Mouse (Mus musculus) heart, postnatal 4 days (tissue): ENCODE measurements around the gene Asf1b. TPM values are rescaled to one million over a fixed set of nuclear protein-coding genes. Genes with fewer than 3 reads are reported as not detected.
A peak's percentile ranks its signal among the peaks of the same experiment; 100 is the strongest.
"Not testable (repeated sequence)": the region's sequence is repeated elsewhere in the genome, so short reads cannot be mapped to it uniquely, and the experiment has no call there.

Experiments used
- DNase-seq: peaks from one replicate; pipeline ENCODE4 v3.0.0; 2021
- total RNA-seq, 2 experiments: library from RNA; stranded (reverse); gene quantifications; 2 replicates each; pipeline ENCODE4 v1.2.3; 2021

Asf1b gene
- total RNA-seq, 2 experiments from 2014 or later = 25.8 to 26.1 TPM

DNA sequence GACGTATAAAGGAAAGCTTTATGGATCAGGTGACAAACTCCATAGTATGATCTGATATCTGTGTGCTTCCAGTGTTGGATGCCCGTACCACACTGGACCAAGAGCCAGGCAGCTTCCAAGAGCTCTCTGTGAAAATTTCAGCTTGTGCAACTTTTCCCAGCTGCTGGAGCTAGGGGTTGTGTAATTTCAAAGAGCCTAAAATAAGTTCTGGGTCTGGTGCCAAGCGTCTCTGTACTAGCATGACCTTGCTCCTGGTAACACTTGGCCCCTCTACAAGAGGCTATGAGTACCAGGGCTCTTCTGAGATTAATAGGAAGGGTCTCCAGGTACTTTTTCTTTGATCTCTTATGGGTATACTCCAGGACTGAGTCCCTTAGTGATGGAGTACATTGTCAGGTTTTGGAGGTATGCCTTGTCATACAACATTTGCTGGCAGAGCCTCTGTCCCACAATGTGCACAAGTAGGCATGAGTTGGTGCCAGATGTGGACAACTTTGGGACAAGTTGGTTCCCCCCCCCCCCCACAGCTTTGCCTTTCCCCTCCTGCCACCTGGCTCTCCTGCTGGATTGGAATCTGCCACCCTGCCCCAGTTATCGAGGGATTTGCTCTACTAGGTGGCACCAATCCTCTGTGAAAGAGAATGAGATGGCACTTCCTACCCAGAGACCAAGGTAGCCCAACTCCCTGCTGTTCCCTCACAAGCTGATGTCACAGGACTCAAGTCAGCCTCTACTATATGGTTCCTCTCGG lies 8.9 kb downstream of the Asf1b start:
- DNase-seq = peak; percentile 69

DNA sequence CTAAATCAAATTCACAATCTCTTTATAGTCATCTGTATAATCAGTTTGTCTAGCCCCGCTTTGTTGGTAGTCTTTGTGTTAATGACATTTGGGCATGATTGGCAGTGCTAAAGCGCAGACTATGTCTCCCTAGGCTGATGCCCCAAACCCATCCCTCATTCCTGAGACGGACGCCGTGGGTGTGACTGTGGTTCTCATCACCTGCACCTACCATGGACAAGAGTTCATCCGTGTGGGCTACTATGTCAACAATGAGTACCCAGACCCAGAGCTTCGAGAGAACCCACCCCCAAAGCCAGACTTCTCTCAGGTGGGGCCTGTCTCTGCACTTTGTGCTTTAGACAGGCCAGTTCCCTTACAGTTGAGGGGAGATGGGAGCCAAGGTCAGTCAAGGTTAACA lies 12.4 kb downstream of the Asf1b start:
- DNase-seq = no peak

- DNase-seq = no peak
Observed at GRCm38 (mm10) chr8:83971121-83971520, 15.8 kb downstream of the Asf1b start.

DNA sequence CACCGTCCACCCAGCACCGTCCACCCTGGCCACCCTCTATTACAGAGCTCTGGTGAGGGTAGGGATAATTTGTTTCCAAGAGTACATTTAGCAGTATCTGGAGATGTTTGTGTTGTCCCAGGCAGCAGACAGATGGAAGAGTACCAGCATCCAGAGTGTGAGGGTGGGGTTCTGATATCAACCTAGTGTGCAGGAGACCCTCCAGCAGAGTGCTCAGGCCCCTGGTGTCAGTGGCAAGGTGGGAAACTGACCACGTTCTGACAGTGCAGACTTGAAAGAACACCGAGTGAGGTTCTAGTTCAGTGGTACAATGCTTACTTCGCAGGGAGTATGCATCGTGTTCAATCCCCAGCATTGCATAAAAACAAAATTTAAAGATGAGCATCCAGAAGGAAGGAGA lies 16.4 kb downstream of the Asf1b start:
- DNase-seq = no peak

DNA sequence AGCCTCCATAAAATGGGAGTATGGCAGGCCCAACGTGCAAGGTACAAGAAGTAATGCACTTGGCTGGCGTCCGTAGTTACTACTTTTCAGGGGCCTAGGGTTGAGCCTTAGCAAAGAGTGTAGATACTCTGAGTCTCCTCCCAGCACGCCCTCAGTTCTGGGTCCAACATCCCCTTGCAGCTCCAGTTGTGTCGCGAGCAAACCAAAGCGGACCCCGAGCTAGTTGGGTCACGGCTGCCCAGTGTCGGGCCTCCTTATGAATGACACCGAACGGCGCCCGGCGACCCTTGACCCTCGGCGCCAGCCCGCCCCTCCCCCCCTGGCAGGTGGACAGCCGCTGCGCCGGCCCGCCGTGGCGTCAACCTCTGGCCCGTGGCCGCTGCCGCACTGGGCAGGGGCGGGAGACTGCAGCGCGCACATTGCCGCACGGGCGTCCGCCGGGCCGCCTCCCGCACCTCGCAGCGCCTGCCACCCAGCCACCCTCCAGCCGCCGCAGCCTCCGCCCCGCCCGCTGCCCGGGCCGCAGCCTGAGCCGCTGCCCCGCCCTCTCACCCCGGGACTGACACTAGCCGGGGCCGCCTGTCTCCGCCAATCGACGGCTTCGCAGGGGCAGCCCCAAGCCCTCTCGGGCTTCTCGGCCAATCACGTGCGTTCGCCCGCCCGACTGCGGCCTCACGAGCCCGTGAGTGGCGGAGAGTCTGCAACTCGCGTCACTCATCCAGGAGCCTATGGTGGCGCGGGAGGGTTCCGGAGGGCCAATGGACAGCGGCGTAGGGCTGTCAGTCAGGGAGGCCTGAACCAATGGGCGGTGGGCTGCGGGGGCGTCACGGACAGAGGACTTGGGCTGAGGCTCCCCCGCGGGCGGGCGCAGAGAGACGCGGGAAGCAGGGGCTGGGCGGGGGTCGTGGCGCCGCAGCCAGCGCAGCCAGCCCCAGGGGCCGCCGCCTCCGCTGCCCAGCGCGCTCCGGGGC lies 17.1 kb downstream of the Asf1b start, which contains the start of gene Prkaca:
Gene Prkaca (plus strand): TSS at position 844 of the 971 bp plus-strand sequence.
- peak; percentile 98 for DNase-seq

- peak; percentile 44 for DNase-seq
Observed at GRCm38 (mm10) chr8:83973161-83974031, 18.1 kb downstream of the Asf1b start.

- DNase-seq = no peak
Observed at GRCm38 (mm10) chr8:83974521-83974920, 19.2 kb downstream of the Asf1b start.

- DNase-seq = no peak
Observed at GRCm38 (mm10) chr8:83976101-83976630, 20.9 kb downstream of the Asf1b start.

DNA sequence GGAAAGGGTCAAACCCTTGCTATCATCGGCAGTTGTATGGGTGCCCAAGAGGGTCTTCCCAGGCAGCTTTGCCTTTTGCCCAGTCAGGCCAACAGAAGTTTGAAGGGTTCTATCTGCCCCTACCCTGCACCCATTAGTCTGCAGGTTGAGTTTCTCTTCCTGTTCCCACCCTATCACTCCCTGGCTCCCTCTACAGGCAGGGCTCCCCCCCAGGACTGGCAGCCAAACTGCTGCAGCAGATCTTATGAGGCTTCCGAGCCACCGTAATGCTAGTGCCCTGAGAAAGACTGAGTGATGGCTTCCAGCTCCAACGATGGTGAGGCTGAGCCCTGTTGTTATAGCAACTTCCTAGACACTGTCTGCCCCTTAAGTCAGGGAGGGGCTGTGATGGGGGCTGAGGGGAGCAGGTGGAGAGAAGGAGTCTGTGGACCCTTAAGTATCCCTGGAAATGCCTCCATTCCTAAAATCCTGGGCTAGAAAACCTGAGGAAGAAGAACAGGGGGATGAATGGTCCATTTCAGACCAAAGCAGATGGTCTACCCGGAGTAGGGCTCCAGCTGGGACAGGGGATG lies 21.6 kb downstream of the Asf1b start:
- DNase-seq = peak; percentile 39

DNA sequence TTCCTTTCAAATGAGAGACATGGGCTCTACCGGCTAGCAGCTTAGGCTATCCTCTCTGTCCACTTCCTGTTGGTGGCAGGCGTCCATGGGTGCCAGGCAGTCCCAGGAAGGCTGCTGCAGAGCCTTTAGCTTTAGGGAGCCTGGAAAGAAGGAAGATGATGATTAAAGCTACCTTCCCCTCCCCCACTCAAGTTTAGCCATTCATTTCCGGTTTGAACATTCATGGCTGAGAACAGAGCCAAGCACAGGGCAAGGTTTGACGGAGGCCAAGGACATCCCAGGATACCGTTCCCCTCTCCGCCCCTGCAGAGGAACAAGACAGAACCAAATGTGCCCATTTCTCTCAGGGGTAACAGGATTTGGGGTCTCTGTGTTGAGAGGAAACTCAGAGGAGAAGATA lies 22.3 kb downstream of the Asf1b start:
- DNase-seq = no peak

DNA sequence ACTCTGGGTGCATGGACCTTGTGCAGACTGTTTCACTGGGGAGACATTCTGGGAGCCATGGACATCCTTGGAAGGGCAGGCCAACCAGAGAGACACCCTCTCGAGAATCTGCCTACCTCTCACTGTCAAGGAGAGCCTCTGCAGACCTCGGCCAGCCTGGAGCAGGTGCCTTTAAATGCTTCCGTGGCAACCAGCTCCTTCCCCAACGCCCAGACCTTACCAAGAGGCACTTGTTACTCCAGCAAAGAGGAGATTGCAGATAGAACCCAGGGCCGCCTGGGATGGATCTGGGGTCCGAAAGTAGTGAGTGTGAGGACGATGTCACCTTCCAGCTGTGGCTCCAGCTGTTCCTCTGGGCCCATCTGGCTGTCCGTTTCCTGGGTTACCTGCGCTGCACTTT lies 22.9 kb downstream of the Asf1b start:
- no peak for DNase-seq

GRCm38 (mm10) chr8:83980250-83980649 lies 24.9 kb downstream of the Asf1b start:
- peak; percentile 84 for DNase-seq

DNA sequence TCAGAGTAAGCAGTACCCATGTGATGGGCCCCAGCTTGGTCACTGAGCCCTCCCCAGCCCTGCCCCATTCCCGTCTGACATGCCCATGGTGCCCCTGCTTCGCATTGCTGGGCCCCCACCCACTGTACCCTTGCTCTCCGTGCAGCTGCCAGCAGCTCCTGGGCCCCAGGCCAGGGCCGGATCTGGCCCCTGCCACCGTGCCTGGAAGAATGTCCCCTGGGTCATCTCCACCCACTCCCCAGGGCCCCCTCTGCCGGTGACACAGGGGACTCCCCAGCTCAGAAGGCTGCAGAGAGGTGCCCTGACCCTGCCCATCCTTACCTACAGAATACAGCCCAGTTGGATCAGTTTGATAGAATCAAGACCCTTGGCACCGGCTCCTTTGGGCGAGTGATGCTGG lies 25.5 kb downstream of the Asf1b start:
- peak; percentile 88 for DNase-seq

DNA sequence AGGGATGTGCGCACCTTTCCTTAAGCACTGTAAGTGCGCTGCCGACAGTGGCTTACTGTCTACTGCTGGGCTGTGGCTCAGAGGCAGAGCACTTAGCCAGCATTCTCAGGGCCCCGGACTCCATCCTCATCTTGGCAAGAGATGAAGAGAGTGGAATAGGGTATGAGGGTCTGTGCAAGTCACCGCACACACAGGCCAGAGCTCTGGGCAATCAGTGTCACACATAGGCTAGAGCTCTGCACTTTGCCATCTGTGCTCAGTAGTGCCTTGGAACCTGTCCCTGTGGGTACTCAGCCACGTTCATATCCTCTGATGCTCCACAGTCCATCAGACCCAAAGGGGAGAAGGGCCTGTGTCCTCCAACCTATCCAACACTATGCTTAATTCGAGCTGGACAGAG lies 26.2 kb downstream of the Asf1b start:
- no peak for DNase-seq

DNA sequence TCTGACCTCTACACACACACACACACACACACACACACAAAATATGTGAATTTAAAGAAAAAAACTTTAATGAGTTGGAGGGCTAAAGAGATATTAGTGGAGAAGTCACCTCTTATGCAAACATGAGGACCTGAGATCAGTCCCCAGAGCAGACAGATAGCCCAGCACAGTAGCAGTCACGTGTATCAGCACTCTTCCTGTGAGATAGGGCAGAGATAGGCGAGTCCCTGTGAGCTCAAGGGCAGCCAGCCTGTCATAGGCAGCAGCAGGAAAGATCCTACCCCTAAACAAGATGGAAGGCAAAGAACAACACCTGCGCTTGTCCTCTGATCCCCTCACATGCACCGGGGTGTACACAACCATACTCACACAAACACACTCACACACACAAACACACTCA lies 27.1 kb downstream of the Asf1b start:
- no peak for DNase-seq

DNA sequence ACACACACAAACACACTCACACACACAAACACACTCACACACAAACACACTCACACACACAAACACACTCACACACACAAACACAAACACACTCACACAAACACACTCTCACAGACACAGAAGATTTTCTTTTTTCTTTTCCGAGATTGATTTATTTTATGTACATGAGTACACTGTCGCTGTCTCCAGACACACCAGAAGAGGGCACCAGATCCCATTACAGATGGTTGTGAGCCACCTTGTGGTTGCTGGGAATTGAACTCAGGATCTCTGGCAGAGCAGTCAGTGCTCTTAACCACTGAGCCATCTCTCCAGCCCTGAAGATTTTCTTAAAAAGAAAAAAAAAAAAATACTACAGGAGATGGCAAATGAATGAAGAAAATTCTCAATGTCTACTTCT lies 27.9 kb downstream of the Asf1b start:
- not testable (repeated sequence) for DNase-seq

DNA sequence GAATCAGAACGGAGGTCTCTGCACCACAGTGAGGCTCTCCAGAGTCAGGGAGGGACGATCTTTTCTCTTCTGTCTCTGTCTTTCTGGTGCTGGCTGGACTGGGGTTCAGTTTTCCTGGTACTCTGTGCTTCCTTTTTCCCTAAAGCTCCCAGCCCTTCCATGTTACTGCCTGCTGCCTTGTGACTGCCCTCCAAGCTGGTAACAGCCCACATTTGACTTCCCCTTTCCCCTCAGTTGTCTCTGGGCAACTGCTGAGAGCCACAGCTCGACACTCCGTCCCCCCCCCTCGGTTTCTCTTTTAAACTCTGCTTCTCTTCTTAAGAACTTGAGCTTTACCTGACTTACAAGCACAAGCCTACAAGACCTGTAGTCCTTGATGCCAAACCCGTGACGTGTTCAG lies 33.9 kb downstream of the Asf1b start:
- no peak for DNase-seq

GRCm38 (mm10) chr8:83990170-83990569 lies 34.9 kb downstream of the Asf1b start:
- DNase-seq = no peak

DNA sequence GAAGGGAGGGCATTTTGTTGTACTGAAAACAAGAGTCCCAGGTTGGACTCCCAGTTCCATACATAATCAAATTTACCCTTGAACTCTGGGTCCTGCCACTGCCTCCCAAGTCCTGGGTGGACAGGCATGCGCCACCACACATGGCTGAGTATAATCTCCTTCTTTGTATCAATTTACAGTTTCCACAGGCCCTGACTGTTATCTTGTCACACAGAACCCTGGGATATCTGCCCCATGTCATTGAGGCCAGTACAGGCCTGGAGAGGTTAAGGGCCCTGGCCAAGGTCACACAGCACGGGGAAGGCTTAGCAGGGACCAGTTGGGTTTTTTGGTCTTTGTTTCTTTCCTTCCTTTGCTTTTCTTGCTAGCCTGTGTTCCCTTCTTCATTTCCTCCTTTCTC lies 37.2 kb downstream of the Asf1b start:
- DNase-seq = no peak

DNA sequence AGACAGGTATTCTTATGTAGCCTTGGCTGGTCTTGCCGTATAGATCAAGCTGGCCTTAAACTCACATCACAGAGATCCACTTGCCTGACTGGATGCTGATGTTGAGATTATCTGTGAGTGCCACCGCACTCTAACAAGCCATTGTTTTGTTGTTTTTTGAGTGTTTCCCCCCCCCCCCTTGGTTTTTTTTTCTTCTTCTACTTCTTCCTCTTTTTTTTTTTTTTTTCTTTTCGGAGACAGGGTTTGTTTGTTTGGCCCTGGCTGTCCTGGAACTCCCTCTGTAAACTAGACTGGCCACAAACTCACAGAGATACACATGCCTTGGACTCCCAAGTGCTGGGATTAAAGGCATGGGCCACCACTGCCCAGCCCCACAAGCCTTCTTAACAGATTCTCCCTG lies 38.7 kb downstream of the Asf1b start:
- no peak for DNase-seq

- no peak for DNase-seq
Observed at GRCm38 (mm10) chr8:83995973-83996372, 40.7 kb downstream of the Asf1b start.
